Mouse (Mus musculus) midbrain, embryonic 14.5 days (tissue): ENCODE measurements around the gene Smarcd1. TPM values are rescaled to one million over a fixed set of nuclear protein-coding genes. Genes with fewer than 3 reads are reported as not detected.

Experiments used
- ATAC-seq: fragments of 200-750 bp; cut with Nextera tagmentation; 2 replicates; pipeline ENCODE4 v1.8.0; 2017; ENCODE audit warnings: moderate number of reproducible peaks, moderate library complexity; ENCODE audit not compliant: low FRiP score, low TSS enrichment
- DNase-seq: peaks from one replicate; pipeline ENCODE4 v3.0.0-alpha.2; 2015
- H3K27ac ChIP-seq: fragments of 300-500 bp; sonication (generic); replicated peaks from 2 replicates; pipeline ENCODE4 v1.5.1; 2014; ENCODE audit warnings: mild to moderate bottlenecking, low read depth, low read length, moderate library complexity
- H3K27me3 ChIP-seq: fragments of 300-500 bp; sonication (generic); 2 replicates; pipeline ENCODE4 v1.6.1; 2014; ENCODE audit warnings: low read length, control low read depth, mixed read lengths; ENCODE audit not compliant: control insufficient read depth, insufficient read depth
- H3K36me3 ChIP-seq: fragments of 300-500 bp; sonication (generic); 2 replicates; pipeline ENCODE4 v1.6.1; 2014; ENCODE audit warnings: low read length, control low read depth; ENCODE audit not compliant: control insufficient read depth, insufficient read depth
- H3K4me1 ChIP-seq: fragments of 300-500 bp; sonication (generic); 2 replicates; pipeline ENCODE4 v1.6.1; 2014; ENCODE audit warnings: mild to moderate bottlenecking, antibody characterized with exemption, low read length, control low read depth; ENCODE audit not compliant: control insufficient read depth, insufficient read depth
- H3K4me2 ChIP-seq: fragments of 300-500 bp; sonication (generic); 2 replicates; pipeline ENCODE4 v1.6.1; 2014; ENCODE audit warnings: mild to moderate bottlenecking, low read length, moderate library complexity
- H3K4me3 ChIP-seq: fragments of 300-500 bp; sonication (generic); replicated peaks from 2 replicates; pipeline ENCODE4 v1.5.1; 2014; ENCODE audit warnings: low read depth, low read length
- H3K9ac ChIP-seq: fragments of 300-500 bp; sonication (generic); replicated peaks from 2 replicates; pipeline ENCODE4 v1.6.1; 2014; ENCODE audit warnings: mild to moderate bottlenecking, low read length, moderate library complexity
- H3K9me3 ChIP-seq: fragments of 300-500 bp; sonication (generic); 2 replicates; pipeline ENCODE4 v1.6.1; 2016; ENCODE audit warnings: low read length, control low read depth, mixed read lengths; ENCODE audit not compliant: control insufficient read depth
- WGBS: fragments of 180-500 bp; shearing (Covaris S2); extraction: QIAGEN DNeasy Blood & Tissue Kit; methylation state at CpG from one replicate; pipeline ENCODE4 v1.1.7; 2014; 5-methylcytosine and 5-hydroxymethylcytosine counted together
- polyA plus RNA-seq: library from polyadenylated mRNA; unstranded; fragments of >200 nt; fragmentation: Nextera tagmentation; extraction: Ambion mirVana; gene quantifications from 2 replicates; pipeline ENCODE4 v1.2.1, GENCODE M21; 2014

Gene Smarcd1
- 127 and 136 TPM in 2 replicates for polyA plus RNA-seq

DNA sequence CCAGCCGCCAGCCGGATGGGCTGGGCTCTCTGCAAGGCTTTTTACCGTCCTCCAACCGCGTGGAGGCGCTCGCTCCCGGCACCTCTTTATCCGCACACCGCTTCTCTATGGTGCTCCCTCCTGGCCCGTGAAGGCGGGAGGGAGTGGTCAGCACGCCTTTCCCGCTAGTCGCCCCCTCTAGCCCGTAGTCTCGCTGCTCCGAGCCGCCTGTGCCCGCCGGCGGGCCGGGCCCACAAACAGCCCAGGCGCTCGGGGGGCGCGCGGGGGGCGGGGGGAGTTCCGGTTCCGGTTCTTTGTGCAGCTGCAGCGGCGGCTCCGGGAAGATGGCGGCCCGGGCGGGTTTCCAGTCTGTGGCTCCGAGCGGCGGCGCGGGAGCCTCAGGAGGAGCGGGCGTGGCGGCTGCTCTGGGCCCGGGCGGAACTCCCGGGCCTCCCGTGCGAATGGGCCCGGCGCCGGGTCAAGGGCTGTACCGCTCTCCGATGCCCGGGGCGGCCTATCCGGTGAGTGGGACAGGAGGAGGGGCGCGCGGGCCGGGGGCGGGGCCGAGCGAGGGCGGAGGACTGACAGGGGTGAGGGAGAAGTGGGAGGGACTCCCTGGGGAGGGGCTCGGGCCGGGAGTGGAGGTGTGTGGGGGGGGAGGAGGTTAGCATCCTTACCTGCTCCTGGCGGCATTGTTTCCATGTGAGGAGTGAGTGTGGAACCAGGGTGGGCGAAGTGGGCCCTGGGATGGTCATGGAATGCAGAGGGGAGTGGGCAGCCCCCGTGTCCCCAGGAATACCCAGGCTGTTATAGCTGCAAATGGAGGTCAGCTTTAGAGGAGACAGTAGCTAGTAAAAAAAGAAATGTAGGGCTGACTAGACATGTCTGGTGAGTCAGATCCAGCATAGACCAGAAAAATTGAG, at the start of gene Smarcd1:
TSS of gene Smarcd1 (plus strand) at position 131 of the 902 bp plus-strand sequence.
- ATAC-seq: peak; percentile 96
- WGBS: under 1% methylated on average over 71 of the region's 71 CpGs

DNA sequence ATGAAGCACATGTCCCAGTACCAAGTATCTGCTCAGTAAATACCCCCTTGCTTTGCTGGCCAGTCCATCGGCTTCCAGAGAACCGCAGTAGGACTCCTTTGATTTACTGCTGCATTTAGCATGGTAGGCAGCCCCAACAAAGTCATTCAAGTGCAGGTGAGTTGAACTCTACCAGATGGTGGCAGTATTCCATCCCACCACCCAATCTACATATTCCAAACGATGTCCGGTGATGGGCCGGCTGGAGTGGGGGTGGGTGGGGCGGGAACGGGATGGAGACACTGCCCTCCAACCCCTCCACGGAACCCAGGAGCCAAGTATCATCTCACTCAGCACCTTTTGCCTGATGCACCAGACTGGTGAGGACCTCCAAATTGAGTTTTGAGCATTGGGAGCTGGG, 48.6 kb upstream of the Smarcd1 start:
- ATAC-seq: no peak
- DNase-seq: no peak
- H3K27me3 ChIP-seq: no peaks in the 10 kb centered on the region; the same call in 1 of the 2 replicates
- no peaks in the 10 kb centered on the region for H3K9me3 ChIP-seq
- H3K36me3 ChIP-seq: no peaks in the 10 kb centered on the region
- H3K4me3 ChIP-seq: peak overlapping the region; percentile 5; the same call in 1 of the 2 replicates
- no peak overlapping the region for H3K27ac ChIP-seq
- H3K4me1 ChIP-seq: peaks cover 40% of the 10 kb centered on the region
- 10% methylated on average over 8 of the region's 8 CpGs for WGBS
- no peak overlapping the region for H3K9ac ChIP-seq
- peak overlapping the region; percentile 46 for H3K4me2 ChIP-seq

More for the DNA sequence above, at the start of gene Smarcd1:
- Histone ChIP-seq H3K4me3 (peak within 1 kb of the TSS; percentile 85), H3K4me1 (peaks cover 22% of the 10 kb centered on the region), H3K9ac (peak within 1 kb of the TSS; percentile 99), H3K27ac (peak within 1 kb of the TSS; percentile 99), H3K9me3 (no peaks in the 10 kb centered on the region), H3K27me3 (no peaks in the 10 kb centered on the region), H3K4me2 (peak within 1 kb of the TSS; percentile 98), H3K36me3 (peaks cover 63% of the 10 kb centered on the region)
- DNase-seq: peak; percentile 98

- no peak for DNase-seq
- H3K9ac ChIP-seq: no peak overlapping the region
- peak overlapping the region; percentile 46 for H3K4me2 ChIP-seq
- WGBS: 5% methylated on average over 21 of the region's 21 CpGs
- H3K27ac ChIP-seq: no peak overlapping the region
- no peaks in the 10 kb centered on the region for H3K9me3 ChIP-seq
- peak overlapping the region; percentile 5; the same call in 1 of the 2 replicates for H3K4me3 ChIP-seq
- H3K36me3 ChIP-seq: no peaks in the 10 kb centered on the region
- no peaks in the 10 kb centered on the region; the same call in 1 of the 2 replicates for H3K27me3 ChIP-seq
- no peak for ATAC-seq
- H3K4me1 ChIP-seq: peaks cover 35% of the 10 kb centered on the region
Measured at GRCm38 (mm10) chr15:99653876-99654275, 48.1 kb upstream of the Smarcd1 start.

DNA sequence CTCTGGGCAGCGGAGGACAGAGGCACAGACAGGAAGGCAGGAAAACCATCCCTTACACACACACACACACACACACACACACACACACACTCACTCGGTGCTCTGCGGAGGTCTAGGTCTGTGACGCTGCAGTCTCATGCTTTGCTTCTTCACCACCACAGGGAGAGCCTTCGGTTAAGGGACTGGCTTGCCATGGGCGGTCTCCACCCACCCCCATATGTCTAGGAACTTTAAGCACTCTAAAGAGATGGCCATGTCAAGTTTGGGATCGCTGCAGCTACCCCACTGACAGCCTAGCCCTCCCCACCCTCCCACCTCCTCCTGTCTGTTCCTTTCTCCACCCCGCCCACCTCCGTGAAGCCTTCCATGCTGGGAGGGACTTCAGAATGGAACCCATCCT, 46.0 kb upstream of the Smarcd1 start:
- Histone ChIP-seq H3K4me1 (peaks cover 17% of the 10 kb centered on the region), H3K4me2 (peak overlapping the region; percentile 6; the same call in 1 of the 2 replicates), H3K9me3 (no peaks in the 10 kb centered on the region), H3K4me3 (no peak overlapping the region), H3K36me3 (no peaks in the 10 kb centered on the region), H3K9ac (no peak overlapping the region), H3K27me3 (no peaks in the 10 kb centered on the region; the same call in 1 of the 2 replicates), H3K27ac (peak overlapping the region; percentile 68)
- DNase-seq (no peak), ATAC-seq (no peak)
- 36% methylated on average over 9 of the region's 9 CpGs for WGBS

DNA sequence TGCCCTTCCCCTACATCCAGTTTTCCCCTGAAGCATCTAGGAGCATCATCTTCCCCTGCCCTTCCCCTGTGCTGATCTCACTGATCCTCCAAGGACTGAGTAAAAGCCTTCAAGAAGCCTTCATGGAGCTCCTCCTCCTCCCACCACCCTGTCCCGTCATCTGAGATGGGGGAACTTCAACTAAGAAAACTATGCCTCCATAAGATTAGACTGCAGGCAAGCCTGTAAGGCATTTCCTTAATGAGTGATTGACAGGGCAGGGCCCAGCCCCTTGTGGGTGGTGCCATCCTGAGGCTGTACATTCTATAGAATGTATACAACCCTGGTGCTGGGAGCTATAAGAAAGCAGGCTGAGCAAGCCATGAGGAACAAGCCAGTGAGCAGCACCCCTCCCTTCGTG, 43.5 kb upstream of the Smarcd1 start:
- H3K9ac ChIP-seq: no peak overlapping the region
- no peak overlapping the region for H3K4me3 ChIP-seq
- 68% methylated on average over 2 of the region's 2 CpGs for WGBS
- ATAC-seq (no peak), DNase-seq (no peak)
- no peaks in the 10 kb centered on the region for H3K36me3 ChIP-seq
- H3K4me2 ChIP-seq: no peak overlapping the region
- peaks cover 20% of the 10 kb centered on the region for H3K4me1 ChIP-seq
- no peak overlapping the region for H3K27ac ChIP-seq
- no peaks in the 10 kb centered on the region for H3K9me3 ChIP-seq
- H3K27me3 ChIP-seq: no peaks in the 10 kb centered on the region; the same call in 1 of the 2 replicates

- Histone ChIP-seq H3K27ac (peak overlapping the region; percentile 74), H3K4me2 (no peak overlapping the region), H3K9ac (no peak overlapping the region), H3K4me1 (peaks cover 33% of the 10 kb centered on the region), H3K4me3 (no peak overlapping the region), H3K27me3 (no peaks in the 10 kb centered on the region), H3K9me3 (no peaks in the 10 kb centered on the region), H3K36me3 (no peaks in the 10 kb centered on the region)
- ATAC-seq (no peak), DNase-seq (no peak)
- 94% methylated on average over 15 of the region's 15 CpGs for WGBS
Measured at GRCm38 (mm10) chr15:99661121-99661830, 40.7 kb upstream of the Smarcd1 start.

GRCm38 (mm10) chr15:99662371-99662770, 39.6 kb upstream of the Smarcd1 start:
- ATAC-seq: no peak
- DNase-seq: peak; percentile 63
- Histone ChIP-seq H3K4me3 (no peak overlapping the region), H3K9ac (no peak overlapping the region), H3K4me1 (peaks cover 38% of the 10 kb centered on the region), H3K36me3 (no peaks in the 10 kb centered on the region), H3K27ac (peak overlapping the region; percentile 47), H3K27me3 (no peaks in the 10 kb centered on the region), H3K4me2 (no peak overlapping the region), H3K9me3 (no peaks in the 10 kb centered on the region)
- WGBS: 51% methylated on average over 7 of the region's 7 CpGs

- H3K27me3 ChIP-seq: no peaks in the 10 kb centered on the region
- WGBS: 5% methylated on average over 17 of the region's 17 CpGs
Measured at GRCm38 (mm10) chr15:99663964-99664599, 37.8 kb upstream of the Smarcd1 start.

More at GRCm38 (mm10) chr15:99663964-99664599, 37.8 kb upstream of the Smarcd1 start:
- Histone ChIP-seq H3K36me3 (no peaks in the 10 kb centered on the region), H3K9ac (peak overlapping the region; percentile 46), H3K4me2 (peak overlapping the region; percentile 59), H3K4me3 (peak overlapping the region; percentile 37), H3K27ac (peak overlapping the region; percentile 88), H3K4me1 (peaks cover 44% of the 10 kb centered on the region), H3K9me3 (no peaks in the 10 kb centered on the region)
- no peak for DNase-seq
- no peak for ATAC-seq
